Mouse (Mus musculus): Measurements from ENCODE around the gene Garnl3.

GRCm38 (mm10) chr2:33178243-33178932 is 46.9 kb upstream of the Garnl3 start:
- TF ChIP-seq CTCF (IDR thresholded peaks at IDR 0.05; ENCODE audit: low read depth) (no peak), EP300 (IDR thresholded peaks at IDR 0.05; ENCODE audit: low read depth) (no peak)

All from liver, postnatal 0 days (tissue).